Mouse (Mus musculus) forebrain, postnatal 0 days (tissue): ENCODE measurements around the gene Man1a2. TPM values are rescaled to one million over a fixed set of nuclear protein-coding genes. Genes with fewer than 3 reads are reported as not detected.

ENCODE experiments used
- ATAC-seq: fragments of 200-750 bp; cut with Nextera tagmentation; 2 replicates; pipeline ENCODE4 v1.8.0; 2017; ENCODE audit warnings: mild to moderate bottlenecking, moderate library complexity
- DNase-seq: peaks from one replicate; pipeline ENCODE4 v3.0.0-alpha.2; 2015
- H3K27ac ChIP-seq: fragments of 300-500 bp; sonication (generic); 2 replicates; pipeline ENCODE4 v1.5.1; 2014; ENCODE audit warnings: low read depth, mild to moderate bottlenecking, antibody characterized with exemption, low read length, moderate library complexity, mixed read lengths
- H3K27me3 ChIP-seq: fragments of 300-500 bp; sonication (generic); 2 replicates; pipeline ENCODE4 v1.6.1; 2014; ENCODE audit warnings: mild to moderate bottlenecking, low read length, mixed read lengths; ENCODE audit not compliant: insufficient read depth
- H3K36me3 ChIP-seq: fragments of 300-500 bp; sonication (generic); 2 replicates; pipeline ENCODE4 v1.6.1; 2014; ENCODE audit warnings: mild to moderate bottlenecking, moderate library complexity; ENCODE audit not compliant: insufficient read depth
- H3K4me1 ChIP-seq: fragments of 300-500 bp; sonication (generic); 2 replicates; pipeline ENCODE4 v1.6.1; 2014; ENCODE audit warnings: antibody characterized with exemption; ENCODE audit not compliant: insufficient read depth
- H3K4me2 ChIP-seq: fragments of 300-500 bp; sonication (generic); 2 replicates; pipeline ENCODE4 v1.6.1; 2014; ENCODE audit warnings: low read depth, mild to moderate bottlenecking, moderate library complexity
- H3K4me3 ChIP-seq: fragments of 300-500 bp; sonication (generic); 2 replicates; pipeline ENCODE4 v1.5.1; 2014; ENCODE audit warnings: low read depth, low read length, mixed read lengths
- H3K9ac ChIP-seq: fragments of 300-500 bp; sonication (generic); 2 replicates; pipeline ENCODE4 v1.6.1; 2014; ENCODE audit warnings: mild to moderate bottlenecking
- H3K9me3 ChIP-seq: fragments of 300-500 bp; sonication (generic); 2 replicates; pipeline ENCODE4 v1.6.1; 2016; ENCODE audit warnings: low read length
- CTCF ChIP-seq: sonication (generic); IDR thresholded peaks from 2 replicates; pipeline ENCODE4 v1.5.1; 2016; ENCODE audit warnings: antibody characterized with exemption, control low read depth, low read depth
- WGBS: fragments of 180-500 bp; shearing (Covaris S2); extraction: QIAGEN DNeasy Blood & Tissue Kit; methylation state at CpG from one replicate; pipeline ENCODE4 v1.1.7; 2014; 5-methylcytosine and 5-hydroxymethylcytosine counted together
- polyA plus RNA-seq: library from polyadenylated mRNA; unstranded; fragments of >200 nt; fragmentation: Nextera tagmentation; extraction: Ambion mirVana; gene quantifications from 2 replicates; pipeline ENCODE4 v1.2.1, GENCODE M21; 2015
- total RNA-seq: library from RNA; depleted of rRNA; stranded (reverse); fragments of >200 nt; gene quantifications from 2 replicates; pipeline ENCODE4 v1.2.3, GENCODE M21; 2014

Man1a2 gene
- total and polyA plus RNA-seq, 2 experiments from 2014 or later = 48.2 to 54.3 TPM

- TF ChIP-seq CTCF = no peak
- Histone ChIP-seq H3K4me1 (no peaks in the 10 kb centered on the region), H3K9me3 (no peaks in the 10 kb centered on the region), H3K9ac (no peak overlapping the region), H3K27me3 (no peaks in the 10 kb centered on the region), H3K4me3 (no peak overlapping the region), H3K4me2 (no peak overlapping the region), H3K27ac (no peak overlapping the region), H3K36me3 (no peaks in the 10 kb centered on the region)
- no peak for DNase-seq
- no peak for ATAC-seq
- WGBS = 76% methylated on average over 2 of the region's 2 CpGs
Observed at GRCm38 (mm10) chr3:100599265-100599820, 86.0 kb downstream of the Man1a2 start.

DNA sequence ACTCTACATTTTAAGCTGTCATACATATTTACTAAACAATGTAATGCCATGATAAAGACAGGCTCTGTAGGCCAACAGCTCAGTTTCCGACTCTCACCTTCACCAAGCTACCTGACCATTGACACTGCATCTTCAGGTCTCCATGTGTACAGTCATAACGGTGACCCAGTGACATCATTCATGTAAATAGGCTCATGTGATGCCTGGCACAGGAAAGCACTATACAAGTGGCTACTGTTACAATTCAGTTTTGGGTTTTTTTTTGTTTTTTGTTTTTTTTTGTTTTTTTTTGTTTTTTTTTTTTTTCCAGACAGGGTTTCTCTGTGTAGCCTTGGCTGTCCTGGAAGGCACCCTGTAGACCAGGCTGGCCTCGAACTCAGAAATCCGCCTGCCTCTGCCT lies 94.2 kb downstream of the Man1a2 start:
- Histone ChIP-seq H3K4me2 (no peak overlapping the region), H3K27me3 (no peaks in the 10 kb centered on the region), H3K4me3 (no peak overlapping the region), H3K36me3 (no peaks in the 10 kb centered on the region), H3K9me3 (no peaks in the 10 kb centered on the region), H3K27ac (no peak overlapping the region), H3K9ac (no peak overlapping the region), H3K4me1 (no peaks in the 10 kb centered on the region)
- no peak for TF ChIP-seq CTCF
- ATAC-seq (no peak), DNase-seq (no peak)
- over 99% methylated on average over 4 of the region's 4 CpGs for WGBS

DNA sequence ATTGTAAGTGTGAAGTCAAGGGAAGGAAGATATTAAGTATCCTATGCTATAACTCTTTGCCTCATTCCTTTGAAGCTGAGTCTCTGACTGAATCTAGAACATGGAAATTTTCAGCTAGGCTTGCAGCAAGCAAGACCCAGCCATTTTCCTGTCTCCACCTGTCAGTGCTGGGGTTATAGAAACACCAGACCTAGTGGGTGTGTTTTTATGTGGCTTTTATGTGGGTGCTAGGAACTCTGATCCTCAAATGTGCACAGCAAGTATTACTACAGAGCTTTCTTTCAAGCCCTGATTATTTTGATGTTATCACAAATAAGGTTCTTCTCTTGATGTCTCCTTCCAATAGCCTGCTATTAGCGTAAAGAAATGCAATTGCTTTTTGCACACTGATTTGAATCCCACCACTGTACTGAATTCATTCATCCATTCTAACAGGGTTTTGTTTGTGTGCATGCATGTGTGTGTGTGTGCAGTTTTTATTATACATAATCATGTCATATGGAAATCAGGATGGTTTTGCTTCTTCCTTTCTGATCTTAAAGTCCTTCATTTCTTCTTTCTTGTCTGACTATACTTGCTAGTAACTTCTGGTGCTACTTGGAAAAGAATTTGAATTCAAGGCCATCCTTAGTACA lies 102.5 kb downstream of the Man1a2 start:
- no peak for TF ChIP-seq CTCF
- H3K4me3 ChIP-seq = no peak overlapping the region
- H3K27me3 ChIP-seq = no peaks in the 10 kb centered on the region
- ATAC-seq (no peak), DNase-seq (no peak)
- 59% methylated on average over 1 of the region's 1 CpGs for WGBS
- H3K9ac ChIP-seq = no peak overlapping the region
- no peak overlapping the region for H3K4me2 ChIP-seq
- no peaks in the 10 kb centered on the region for H3K36me3 ChIP-seq
- no peak overlapping the region for H3K27ac ChIP-seq
- no peaks in the 10 kb centered on the region for H3K9me3 ChIP-seq
- no peaks in the 10 kb centered on the region for H3K4me1 ChIP-seq

GRCm38 (mm10) chr3:100572571-100573183 lies 112.6 kb downstream of the Man1a2 start:
- no peaks in the 10 kb centered on the region for H3K27me3 ChIP-seq
- 84% methylated on average over 3 of the region's 3 CpGs for WGBS
- no peak for ATAC-seq
- TF ChIP-seq CTCF = no peak
- no peak overlapping the region for H3K4me3 ChIP-seq
- H3K9me3 ChIP-seq = no peaks in the 10 kb centered on the region
- H3K36me3 ChIP-seq = 0 out of 2 replicates have a peak, but pooled peaks cover 8% of the 10 kb centered on the region
- DNase-seq = no peak
- H3K9ac ChIP-seq = no peak overlapping the region
- no peak overlapping the region for H3K27ac ChIP-seq
- no peak overlapping the region for H3K4me2 ChIP-seq
- no peaks in the 10 kb centered on the region for H3K4me1 ChIP-seq

- Histone ChIP-seq H3K9me3 (no peaks in the 10 kb centered on the region), H3K4me1 (no peaks in the 10 kb centered on the region), H3K9ac (no peak overlapping the region), H3K27me3 (no peaks in the 10 kb centered on the region), H3K4me3 (no peak overlapping the region), H3K4me2 (no peak overlapping the region), H3K36me3 (peaks cover 9% of the 10 kb centered on the region; the same call in 1 of the 2 replicates), H3K27ac (no peak overlapping the region)
- 84% methylated on average over 13 of the region's 13 CpGs for WGBS
- peak; percentile 65 for TF ChIP-seq CTCF
- DNase-seq (peak; percentile 17), ATAC-seq (peak; percentile 29)
Observed at GRCm38 (mm10) chr3:100568443-100569390, 116.6 kb downstream of the Man1a2 start.

DNA sequence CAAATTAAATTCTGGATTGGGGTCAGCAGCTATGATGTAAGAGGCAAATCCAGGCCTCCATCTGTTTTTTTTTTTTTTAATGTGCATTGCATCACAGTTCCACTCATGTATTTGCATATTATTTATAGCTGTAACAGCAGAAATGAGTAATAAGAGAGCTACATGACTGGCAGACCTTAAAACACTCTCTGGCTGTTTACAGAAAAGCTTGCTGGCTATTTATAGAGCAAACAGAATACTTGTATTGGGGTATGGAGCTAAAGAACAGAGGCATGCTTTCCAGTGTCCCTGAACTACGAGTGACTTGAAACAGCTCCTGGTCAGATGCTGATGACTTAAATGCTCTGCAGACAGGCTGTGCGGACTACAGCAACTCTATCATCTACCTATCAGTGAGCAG lies 121.7 kb downstream of the Man1a2 start:
- no peak for TF ChIP-seq CTCF
- no peaks in the 10 kb centered on the region for H3K27me3 ChIP-seq
- no peaks in the 10 kb centered on the region for H3K9me3 ChIP-seq
- ATAC-seq (no peak), DNase-seq (no peak)
- peaks cover 15% of the 10 kb centered on the region for H3K36me3 ChIP-seq
- no peak overlapping the region for H3K9ac ChIP-seq
- H3K27ac ChIP-seq = no peak overlapping the region
- H3K4me2 ChIP-seq = no peak overlapping the region
- H3K4me1 ChIP-seq = no peaks in the 10 kb centered on the region
- no peak overlapping the region for H3K4me3 ChIP-seq
- WGBS = 82% methylated on average over 2 of the region's 2 CpGs

GRCm38 (mm10) chr3:100562455-100562854 lies 122.8 kb downstream of the Man1a2 start:
- 93% methylated on average over 7 of the region's 7 CpGs for WGBS
- no peak for TF ChIP-seq CTCF

More at GRCm38 (mm10) chr3:100562455-100562854, 122.8 kb downstream of the Man1a2 start:
- H3K4me3 ChIP-seq = no peak overlapping the region
- ATAC-seq (no peak), DNase-seq (no peak)
- no peaks in the 10 kb centered on the region for H3K9me3 ChIP-seq
- H3K9ac ChIP-seq = no peak overlapping the region
- H3K27ac ChIP-seq = no peak overlapping the region
- H3K36me3 ChIP-seq = peaks cover 15% of the 10 kb centered on the region
- no peak overlapping the region for H3K4me2 ChIP-seq
- no peaks in the 10 kb centered on the region for H3K27me3 ChIP-seq
- no peaks in the 10 kb centered on the region for H3K4me1 ChIP-seq
